Mouse (Mus musculus): ENCODE data around the gene Plpp7.

Gene Plpp7

GRCm38 (mm10) chr2:32144633-32145032 is 49.3 kb downstream of the Plpp7 start:
- DNase-seq, result peak; percentile 36

- peak; percentile 6 for DNase-seq
Measured at GRCm38 (mm10) chr2:32146617-32147162, 51.4 kb downstream of the Plpp7 start.

GRCm38 (mm10) chr2:32150135-32150534 is 54.8 kb downstream of the Plpp7 start:
- no peak for DNase-seq

- no peak for DNase-seq
Measured at GRCm38 (mm10) chr2:32150562-32150923, 55.2 kb downstream of the Plpp7 start.

- DNase-seq, result peak; percentile 80
Measured at GRCm38 (mm10) chr2:32150924-32151659, 55.8 kb downstream of the Plpp7 start, which contains the start of gene Prrc2b. Gene Prrc2b (plus strand): TSS chr2:32151082.

- DNase-seq, result peak; percentile 72
Measured at GRCm38 (mm10) chr2:32151660-32152366, 56.5 kb downstream of the Plpp7 start.

- no peak for DNase-seq
Measured at GRCm38 (mm10) chr2:32152367-32153034, 57.2 kb downstream of the Plpp7 start.

GRCm38 (mm10) chr2:32153041-32153790 is 57.9 kb downstream of the Plpp7 start:
- DNase-seq, result peak; percentile 44

GRCm38 (mm10) chr2:32153791-32154119 is 58.4 kb downstream of the Plpp7 start:
- DNase-seq, result no peak

- DNase-seq, result no peak
Measured at GRCm38 (mm10) chr2:32154334-32154997, 59.1 kb downstream of the Plpp7 start.

- no peak for DNase-seq
Measured at GRCm38 (mm10) chr2:32154998-32155541, 59.7 kb downstream of the Plpp7 start.

- no peak for DNase-seq
Measured at GRCm38 (mm10) chr2:32155614-32156013, 60.3 kb downstream of the Plpp7 start.

- no peak for DNase-seq
Measured at GRCm38 (mm10) chr2:32156645-32157044, 61.3 kb downstream of the Plpp7 start.

GRCm38 (mm10) chr2:32157328-32157727 is 62.0 kb downstream of the Plpp7 start:
- no peak for DNase-seq

- DNase-seq, result no peak
Measured at GRCm38 (mm10) chr2:32158616-32159239, 63.4 kb downstream of the Plpp7 start.

Data from liver (tissue).